Mouse (Mus musculus) cerebellum, adult 2 months (tissue): ENCODE data around the gene Wrnip1. TPM values are rescaled to one million over a fixed set of nuclear protein-coding genes. Genes with fewer than 3 reads are reported as not detected.

ENCODE experiments used
- DNase-seq, 2 experiments: peaks; one replicate each; pipeline ENCODE4 v3.0.0; 2021
- H3K27ac ChIP-seq: fragments of 200-500 bp; 2 replicates; pipeline ENCODE4 v1.5.1; 2012; ENCODE audit warnings: low read length, control low read depth, inconsistent platforms; ENCODE audit not compliant: insufficient read depth
- H3K27me3 ChIP-seq: fragments of 200-500 bp; 2 replicates; pipeline ENCODE4 v1.6.1; 2012; ENCODE audit warnings: inconsistent platforms, mild to moderate bottlenecking, low read length, moderate library complexity; ENCODE audit not compliant: control insufficient read depth, insufficient read depth
- H3K4me1 ChIP-seq: fragments of 200-500 bp; 2 replicates; pipeline ENCODE4 v1.6.1; 2011; ENCODE audit warnings: low read length; ENCODE audit not compliant: control insufficient read depth, insufficient read depth
- H3K4me3 ChIP-seq: fragments of 200-500 bp; replicated peaks from 2 replicates; pipeline ENCODE3; 2011; ENCODE audit warnings: mild to moderate bottlenecking, low read depth, low read length, control low read depth; ENCODE audit not compliant: insufficient read depth
- CTCF ChIP-seq: fragments of 200-500 bp; IDR thresholded peaks from 2 replicates; pipeline ENCODE4 v1.5.1; 2011; ENCODE audit warnings: low read depth, mild to moderate bottlenecking, control low read depth, low read length, moderate library complexity, borderline replicate concordance; ENCODE audit not compliant: insufficient read depth
- POLR2A ChIP-seq: fragments of 200-500 bp; IDR thresholded peaks from 2 replicates; pipeline ENCODE4 v1.6.1; 2011; ENCODE audit warnings: low read length, control low read depth, borderline replicate concordance; ENCODE audit not compliant: insufficient read depth
- WGBS: fragments of 180-500 bp; shearing (Covaris S2); methylation state at CpG from one replicate; pipeline ENCODE4 v1.1.7; 2018; 5-methylcytosine and 5-hydroxymethylcytosine counted together
- polyA plus RNA-seq: library from polyadenylated mRNA; depleted of rRNA; stranded (reverse); fragments of >200 nt; gene quantifications from 2 replicates; pipeline ENCODE4 v1.2.3, GENCODE M21; 2012

The Wrnip1 gene
- polyA plus RNA-seq, 1 experiment = 63.7 TPM

GRCm38 (mm10) chr13:32807624-32808023 lies 5.8 kb downstream of the Wrnip1 start:
- TF ChIP-seq CTCF (no peak), POLR2A (no peak)
- H3K27ac ChIP-seq = no peak overlapping the region
- H3K4me1 ChIP-seq = no peaks in the 10 kb centered on the region
- H3K4me3 ChIP-seq = no peak overlapping the region
- DNase-seq = no peak
- 37% methylated on average over 3 of the region's 3 CpGs for WGBS
- no peaks in the 10 kb centered on the region for H3K27me3 ChIP-seq

- no peaks in the 10 kb centered on the region for H3K4me1 ChIP-seq
- H3K4me3 ChIP-seq = no peak overlapping the region
- H3K27ac ChIP-seq = no peak overlapping the region
- H3K27me3 ChIP-seq = no peaks in the 10 kb centered on the region
- DNase-seq = no peak
- WGBS = 93% methylated on average over 3 of the region's 3 CpGs
- TF ChIP-seq CTCF (no peak), POLR2A (no peak)
Observed at GRCm38 (mm10) chr13:32819241-32819640, 17.4 kb downstream of the Wrnip1 start.

GRCm38 (mm10) chr13:32819926-32820325 lies 18.1 kb downstream of the Wrnip1 start:
- Histone ChIP-seq H3K27ac (no peak overlapping the region), H3K4me1 (no peaks in the 10 kb centered on the region), H3K27me3 (no peaks in the 10 kb centered on the region), H3K4me3 (no peak overlapping the region)
- DNase-seq = no peak
- TF ChIP-seq CTCF (no peak), POLR2A (no peak)
- WGBS = 83% methylated on average over 5 of the region's 5 CpGs

GRCm38 (mm10) chr13:32821671-32822070 lies 19.8 kb downstream of the Wrnip1 start:
- 97% methylated on average over 4 of the region's 4 CpGs for WGBS
- DNase-seq = no peak
- H3K4me1 ChIP-seq = no peaks in the 10 kb centered on the region
- H3K27ac ChIP-seq = no peak overlapping the region
- H3K27me3 ChIP-seq = no peaks in the 10 kb centered on the region
- TF ChIP-seq POLR2A (no peak), CTCF (no peak)
- H3K4me3 ChIP-seq = no peak overlapping the region

- H3K27ac ChIP-seq = no peak overlapping the region
- H3K27me3 ChIP-seq = no peaks in the 10 kb centered on the region
- no peak overlapping the region for H3K4me3 ChIP-seq
- TF ChIP-seq POLR2A = no peak
- no peak for TF ChIP-seq CTCF
- no peak for DNase-seq
- no peaks in the 10 kb centered on the region for H3K4me1 ChIP-seq
- 90% methylated on average over 6 of the region's 6 CpGs for WGBS
Observed at GRCm38 (mm10) chr13:32823126-32823525, 21.3 kb downstream of the Wrnip1 start.

GRCm38 (mm10) chr13:32824377-32825330 lies 22.8 kb downstream of the Wrnip1 start:
- no peaks in the 10 kb centered on the region for H3K27me3 ChIP-seq
- no peak overlapping the region for H3K27ac ChIP-seq
- no peaks in the 10 kb centered on the region for H3K4me1 ChIP-seq
- no peak overlapping the region for H3K4me3 ChIP-seq
- TF ChIP-seq POLR2A (no peak), CTCF (no peak)
- DNase-seq = no peak
- WGBS = 76% methylated on average over 6 of the region's 6 CpGs

- no peaks in the 10 kb centered on the region for H3K27me3 ChIP-seq
- no peak for DNase-seq
- no peak for TF ChIP-seq CTCF
- TF ChIP-seq POLR2A = no peak
- 92% methylated on average over 8 of the region's 8 CpGs for WGBS
- H3K4me3 ChIP-seq = no peak overlapping the region
- H3K27ac ChIP-seq = no peak overlapping the region
- no peaks in the 10 kb centered on the region for H3K4me1 ChIP-seq
Observed at GRCm38 (mm10) chr13:32825546-32825945, 23.7 kb downstream of the Wrnip1 start.
